Mouse (Mus musculus) spleen, adult 2 months (tissue): ENCODE data around the gene Coil. TPM values are rescaled to one million over a fixed set of nuclear protein-coding genes. Genes with fewer than 3 reads are reported as not detected.
A peak's percentile ranks its signal among the peaks of the same experiment; 100 is the strongest.

Experiments
- DNase-seq, 2 experiments: peaks; one replicate each; pipeline versions ENCODE4 v3.0.0 to v3.0.0-alpha.2; 2012 to 2021; ENCODE audit warnings: low spot score in 2 of 2, low read depth in 1 of 2
- H3K27ac ChIP-seq: fragments of 200-500 bp; 2 replicates; pipeline ENCODE4 v1.5.1; 2012; ENCODE audit warnings: low read length, inconsistent platforms; ENCODE audit not compliant: insufficient read depth
- H3K27me3 ChIP-seq: fragments of 200-500 bp; 2 replicates; pipeline ENCODE4 v1.6.1; 2012; ENCODE audit warnings: mild to moderate bottlenecking, moderate library complexity, low read length, inconsistent platforms; ENCODE audit not compliant: control insufficient read depth, insufficient read depth
- H3K36me3 ChIP-seq: fragments of 200-500 bp; 2 replicates; pipeline ENCODE4 v1.6.1; 2012; ENCODE audit warnings: mild to moderate bottlenecking, low read length, inconsistent platforms; ENCODE audit not compliant: control insufficient read depth, insufficient read depth
- H3K4me1 ChIP-seq: fragments of 200-500 bp; 2 replicates; pipeline ENCODE4 v1.6.1; 2011; ENCODE audit warnings: inconsistent platforms; ENCODE audit not compliant: control insufficient read depth, insufficient read depth, insufficient read length
- H3K4me3 ChIP-seq: fragments of 200-500 bp; 2 replicates; pipeline ENCODE4 v1.5.1; 2011; ENCODE audit warnings: mild to moderate bottlenecking, inconsistent platforms; ENCODE audit not compliant: insufficient read depth, insufficient read length; ENCODE audit errors: extremely low read depth
- CTCF ChIP-seq: fragments of 200-500 bp; IDR thresholded peaks from 2 replicates; pipeline ENCODE4 v1.5.1; 2011; ENCODE audit warnings: mild to moderate bottlenecking, inconsistent platforms; ENCODE audit not compliant: insufficient read depth, insufficient read length, insufficient replicate concordance; ENCODE audit errors: extremely low read depth
- POLR2A ChIP-seq: fragments of 200-500 bp; IDR thresholded peaks from 2 replicates; pipeline ENCODE4 v1.6.1; 2011; ENCODE audit warnings: low read depth, low read length, inconsistent platforms
- WGBS: fragments of 180-500 bp; shearing (Covaris S2); methylation state at CpG from one replicate; pipeline ENCODE4 v1.1.7; 2018; 5-methylcytosine and 5-hydroxymethylcytosine counted together
- polyA plus RNA-seq: library from polyadenylated mRNA; depleted of rRNA; stranded (reverse); fragments of >200 nt; gene quantifications from 2 replicates; pipeline ENCODE4 v1.2.3, GENCODE M21; 2012

Gene Coil
- polyA plus RNA-seq, 1 experiment = 4.0 TPM

DNA sequence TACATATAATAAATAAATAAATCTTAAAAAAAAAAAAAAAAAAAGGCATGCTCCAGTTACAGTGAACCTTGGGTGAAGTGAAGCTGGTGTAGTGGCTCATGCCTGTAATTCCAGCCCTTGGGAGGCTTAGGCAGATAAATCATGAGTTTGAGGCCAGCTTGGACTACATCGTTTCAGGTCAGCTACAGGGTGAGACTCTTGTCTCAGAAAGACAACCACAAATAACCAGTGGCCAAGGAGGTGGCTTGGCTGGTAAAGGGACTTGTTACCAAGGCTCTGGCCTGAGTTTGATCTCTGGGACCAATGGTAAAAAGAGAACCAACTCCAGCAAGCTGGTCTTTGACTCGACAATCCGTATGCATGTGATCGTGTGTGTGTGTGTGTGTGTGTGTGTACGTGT is 32.0 kb downstream of the Coil start:
- no peaks in the 10 kb centered on the region for H3K27me3 ChIP-seq
- 65% methylated on average over 5 of the region's 5 CpGs for WGBS
- TF ChIP-seq POLR2A (no peak), CTCF (no peak)
- H3K4me1 ChIP-seq = peaks cover 29% of the 10 kb centered on the region; the same call in 1 of the 2 replicates
- DNase-seq = no peak
- H3K27ac ChIP-seq = no peak overlapping the region
- H3K36me3 ChIP-seq = peaks cover 13% of the 10 kb centered on the region
- 0 out of 2 replicates have a peak overlapping the region, but pooled peaks have one; percentile 9 for H3K4me3 ChIP-seq

DNA sequence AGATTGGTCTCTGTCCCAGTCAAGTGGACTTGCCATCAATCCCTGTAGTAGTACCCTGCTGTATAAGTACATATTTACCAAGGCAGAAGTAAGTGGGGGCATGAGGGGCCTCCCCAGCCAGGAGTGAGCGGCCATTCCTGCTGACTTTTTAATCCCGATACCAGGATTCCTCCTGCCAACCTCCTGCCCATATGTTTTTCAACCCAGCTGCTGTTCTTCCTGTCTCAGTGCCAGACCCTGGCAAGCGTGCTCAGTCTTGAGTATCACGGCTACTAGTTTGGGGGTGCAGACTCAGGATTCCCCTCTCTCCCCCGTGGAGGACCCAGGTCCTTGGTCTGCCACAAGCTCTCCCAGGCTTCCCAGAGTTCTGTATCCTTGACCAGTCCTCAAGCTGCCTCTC is 32.6 kb downstream of the Coil start:
- Histone ChIP-seq H3K36me3 (peaks cover 16% of the 10 kb centered on the region), H3K27me3 (no peaks in the 10 kb centered on the region), H3K27ac (no peak overlapping the region), H3K4me3 (peak overlapping the region; percentile 6; the same call in 1 of the 2 replicates), H3K4me1 (peaks cover 29% of the 10 kb centered on the region; the same call in 1 of the 2 replicates)
- TF ChIP-seq POLR2A (no peak), CTCF (no peak)
- DNase-seq = no peak
- WGBS = 65% methylated on average over 5 of the region's 5 CpGs

DNA sequence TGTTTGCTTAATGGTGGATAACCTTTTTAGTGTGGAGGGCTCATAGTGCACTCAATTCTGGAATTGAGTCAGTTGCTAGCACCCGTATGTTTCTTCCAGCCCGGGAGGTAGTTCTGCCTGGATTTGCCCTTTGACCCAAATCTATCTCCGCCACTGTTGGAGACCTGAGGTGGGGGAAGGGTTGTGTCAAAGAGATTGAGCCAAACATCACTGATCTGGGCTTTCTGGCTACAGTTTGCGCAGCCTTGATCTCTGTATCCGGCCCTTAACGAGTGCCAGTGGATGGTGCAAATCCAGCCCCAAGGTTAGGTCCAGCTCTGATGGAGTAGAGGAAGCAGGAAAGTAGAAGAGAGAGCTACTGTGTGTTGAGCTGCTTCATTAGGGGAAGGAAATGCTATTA is 33.0 kb downstream of the Coil start:
- DNase-seq = no peak
- Histone ChIP-seq H3K27me3 (no peaks in the 10 kb centered on the region), H3K4me1 (peaks cover 29% of the 10 kb centered on the region; the same call in 1 of the 2 replicates), H3K4me3 (no peak overlapping the region; the same call in 1 of the 2 replicates), H3K27ac (no peak overlapping the region), H3K36me3 (peaks cover 16% of the 10 kb centered on the region)
- TF ChIP-seq CTCF (no peak), POLR2A (no peak)
- WGBS = 60% methylated on average over 6 of the region's 6 CpGs

DNA sequence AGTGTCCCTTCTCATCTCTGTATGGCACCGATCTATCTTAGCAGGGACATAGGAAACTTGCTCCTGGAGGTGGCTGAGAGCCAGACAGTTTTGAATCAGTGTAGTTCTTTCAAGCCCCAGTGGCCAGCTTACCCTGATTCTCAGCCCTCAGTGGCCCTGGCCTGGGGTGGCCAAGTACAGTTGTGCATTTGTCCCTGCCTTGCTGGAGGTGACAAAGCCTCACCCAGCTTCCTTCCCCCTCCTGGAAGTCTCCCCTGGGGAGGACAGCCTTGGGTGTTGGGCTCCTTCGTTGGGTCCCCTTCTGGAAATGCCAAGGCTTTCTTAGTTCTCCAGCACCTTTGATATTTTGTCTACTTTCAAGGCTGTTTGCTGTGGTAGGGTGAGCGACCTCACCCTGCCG is 33.7 kb downstream of the Coil start:
- TF ChIP-seq POLR2A (no peak), CTCF (no peak)
- Histone ChIP-seq H3K4me3 (no peak overlapping the region), H3K27ac (peak overlapping the region; percentile 24; the same call in 1 of the 2 replicates), H3K36me3 (peaks cover 18% of the 10 kb centered on the region), H3K27me3 (no peaks in the 10 kb centered on the region), H3K4me1 (peaks cover 26% of the 10 kb centered on the region; the same call in 1 of the 2 replicates)
- no peak for DNase-seq
- WGBS = 71% methylated on average over 4 of the region's 4 CpGs

DNA sequence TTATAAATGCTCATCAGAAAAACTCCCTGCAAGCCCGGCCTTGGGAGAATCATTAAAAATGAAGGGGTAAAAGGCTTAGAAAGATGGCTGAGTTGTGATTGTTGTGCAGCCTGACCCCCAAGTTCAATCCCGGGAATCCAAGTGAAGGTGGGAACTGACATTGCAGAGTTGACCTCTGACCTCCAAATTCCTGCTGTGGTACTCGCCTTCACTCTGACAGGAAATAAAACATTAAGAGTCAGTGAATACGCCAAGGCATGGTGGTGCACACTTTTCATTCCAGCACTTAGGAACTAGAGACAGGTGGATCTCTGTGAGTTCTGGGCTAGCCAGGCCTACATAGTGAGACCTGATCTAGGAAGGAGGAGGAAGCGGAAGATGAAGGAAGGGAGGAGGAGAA is 35.4 kb downstream of the Coil start:
- peaks cover 30% of the 10 kb centered on the region for H3K36me3 ChIP-seq
- no peak overlapping the region for H3K4me3 ChIP-seq
- H3K27ac ChIP-seq = no peak overlapping the region
- H3K27me3 ChIP-seq = no peaks in the 10 kb centered on the region
- TF ChIP-seq POLR2A (no peak), CTCF (no peak)
- DNase-seq = no peak
- 90% methylated on average over 5 of the region's 5 CpGs for WGBS
- H3K4me1 ChIP-seq = peaks cover 26% of the 10 kb centered on the region; the same call in 1 of the 2 replicates

DNA sequence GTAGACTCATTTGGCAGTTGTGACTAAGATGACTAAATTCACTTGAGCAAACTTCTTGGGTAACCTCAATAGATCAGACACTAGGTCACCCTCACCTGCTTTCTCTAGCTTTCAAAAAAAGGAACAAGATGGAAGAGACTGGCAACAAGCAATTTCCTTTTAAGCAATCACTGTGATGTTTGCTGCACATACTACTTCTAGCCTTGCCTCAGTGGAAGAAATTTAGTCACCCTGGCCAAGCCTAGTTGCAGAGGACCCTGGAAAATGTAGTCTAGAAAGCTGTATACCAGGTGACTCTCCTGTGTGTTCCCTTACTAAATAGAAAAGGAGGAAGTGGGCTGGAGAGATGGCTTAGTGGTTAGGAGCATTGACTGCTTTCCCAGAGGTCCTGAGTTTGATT is 36.4 kb downstream of the Coil start:
- Histone ChIP-seq H3K27ac (no peak overlapping the region), H3K27me3 (no peaks in the 10 kb centered on the region), H3K4me3 (no peak overlapping the region), H3K36me3 (peaks cover 39% of the 10 kb centered on the region), H3K4me1 (peaks cover 22% of the 10 kb centered on the region; the same call in 1 of the 2 replicates)
- TF ChIP-seq POLR2A (no peak), CTCF (no peak)
- no peak for DNase-seq

DNA sequence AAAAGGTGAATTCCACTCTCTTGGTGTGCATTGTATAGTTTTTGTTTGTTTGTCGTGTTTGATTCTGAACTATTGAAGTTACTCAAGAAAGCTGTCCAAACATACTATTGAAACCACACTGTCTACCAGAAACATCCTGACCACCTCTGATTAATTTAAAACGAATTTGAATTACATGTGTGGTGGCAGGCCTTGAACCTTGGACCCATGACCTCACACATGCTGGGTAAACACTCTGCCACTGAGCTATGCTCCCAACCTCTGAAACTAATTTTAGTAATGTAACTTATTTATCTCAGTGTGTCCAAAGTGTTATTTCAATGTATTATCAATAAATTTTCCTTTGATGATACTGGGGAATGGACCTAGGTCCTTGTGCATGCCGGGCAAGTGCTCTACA is 37.5 kb downstream of the Coil start:
- TF ChIP-seq CTCF = no peak
- 92% methylated on average over 3 of the region's 3 CpGs for WGBS
- Histone ChIP-seq H3K27ac (no peak overlapping the region), H3K4me1 (peaks cover 13% of the 10 kb centered on the region; the same call in 1 of the 2 replicates), H3K36me3 (peaks cover 49% of the 10 kb centered on the region), H3K4me3 (no peak overlapping the region), H3K27me3 (no peaks in the 10 kb centered on the region)
- no peak for DNase-seq
